Mouse (Mus musculus) kidney, adult 8-10 months (tissue): Measurements from ENCODE around the gene Rtn3.

ENCODE experiments used
- DNase-seq, 2 experiments: peaks; one replicate each; pipeline ENCODE4 v3.0.0; 2022

Gene Rtn3

GRCm38 (mm10) chr19:7377639-7378038, 105.4 kb downstream of the Rtn3 start:
- DNase-seq: no peak
